Mouse (Mus musculus) urinary bladder, postnatal 36 days (tissue): ENCODE data around the gene Ccdc85a.

ENCODE experiments used
- DNase-seq, 2 experiments: peaks; one replicate each; pipeline ENCODE4 v3.0.0; 2022; ENCODE audit warnings: low spot score in 2 of 2, mixed read lengths in 1 of 2

Ccdc85a gene

GRCm38 (mm10) chr11:28583911-28584434, at the start of gene Ccdc85a:
Ccdc85a (minus strand) TSS chr11:28584324.
- peak; percentile 11 to 66 for DNase-seq

- no peak for DNase-seq
Observed at GRCm38 (mm10) chr11:28633571-28634125, 49.5 kb upstream of the Ccdc85a start.

- no peak for DNase-seq
Observed at GRCm38 (mm10) chr11:28633093-28633492, 49.0 kb upstream of the Ccdc85a start.

GRCm38 (mm10) chr11:28630771-28631170, 46.6 kb upstream of the Ccdc85a start:
- no peak for DNase-seq

GRCm38 (mm10) chr11:28610781-28611491, 26.8 kb upstream of the Ccdc85a start:
- DNase-seq: no peak

GRCm38 (mm10) chr11:28583138-28583910, 800 bp downstream of the Ccdc85a start:
- peak; percentile 2 for DNase-seq

GRCm38 (mm10) chr11:28582218-28582617, 1.9 kb downstream of the Ccdc85a start:
- DNase-seq: no peak

- DNase-seq: no peak
Observed at GRCm38 (mm10) chr11:28572423-28572822, 11.7 kb downstream of the Ccdc85a start.

GRCm38 (mm10) chr11:28556420-28556819, 27.7 kb downstream of the Ccdc85a start:
- no peak for DNase-seq

GRCm38 (mm10) chr11:28543429-28543828, 40.7 kb downstream of the Ccdc85a start:
- DNase-seq: no peak

- DNase-seq: no peak
Observed at GRCm38 (mm10) chr11:28541307-28541706, 42.8 kb downstream of the Ccdc85a start.

GRCm38 (mm10) chr11:28533286-28533685, 50.8 kb downstream of the Ccdc85a start:
- DNase-seq: no peak

- DNase-seq: no peak
Observed at GRCm38 (mm10) chr11:28501190-28501589, 82.9 kb downstream of the Ccdc85a start.

- peak in 1 of 2 experiments; percentile 1 for DNase-seq
Observed at GRCm38 (mm10) chr11:28497034-28497433, 87.1 kb downstream of the Ccdc85a start.

- no peak for DNase-seq
Observed at GRCm38 (mm10) chr11:28493362-28493761, 90.8 kb downstream of the Ccdc85a start.

- DNase-seq: no peak
Observed at GRCm38 (mm10) chr11:28491330-28491729, 92.8 kb downstream of the Ccdc85a start.

GRCm38 (mm10) chr11:28484083-28484729, 99.9 kb downstream of the Ccdc85a start:
- DNase-seq: no peak

- DNase-seq: no peak
Observed at GRCm38 (mm10) chr11:28477088-28477487, 107.0 kb downstream of the Ccdc85a start.

- DNase-seq: no peak
Observed at GRCm38 (mm10) chr11:28465726-28466125, 118.4 kb downstream of the Ccdc85a start.

GRCm38 (mm10) chr11:28464926-28465325, 119.2 kb downstream of the Ccdc85a start:
- no peak for DNase-seq

GRCm38 (mm10) chr11:28459165-28459564, 125.0 kb downstream of the Ccdc85a start:
- DNase-seq: no peak

- DNase-seq: no peak
Observed at GRCm38 (mm10) chr11:28439877-28440276, 144.2 kb downstream of the Ccdc85a start.
